Mouse (Mus musculus): ENCODE measurements around the gene Epb41l4b. TPM values are rescaled to one million over a fixed set of nuclear protein-coding genes. Genes with fewer than 3 reads are reported as not detected.

The Epb41l4b gene
- polyA plus RNA-seq, 1 experiment from 2014 or later: 1.0 TPM

GRCm38 (mm10) chr4:57034169-57034568 is 109.1 kb downstream of the Epb41l4b start:
- ATAC-seq (replicated peaks; ENCODE audit: extremely low read depth, insufficient read depth, low FRiP score): no peak
- WGBS: 72% methylated on average over 5 of the region's 5 CpGs
- no peak overlapping the region for H3K9ac ChIP-seq (ENCODE audit: low read length)
- H3K36me3 ChIP-seq (ENCODE audit: control insufficient read depth, insufficient read depth): no peaks in the 10 kb centered on the region
- no peak overlapping the region for H3K4me2 ChIP-seq (ENCODE audit: low read depth, low read length)
- no peaks in the 10 kb centered on the region for H3K9me3 ChIP-seq (replicated peaks; ENCODE audit: control insufficient read depth, low read length)
- H3K27ac ChIP-seq (ENCODE audit: low read length): no peak overlapping the region
- no peak overlapping the region for H3K4me3 ChIP-seq (ENCODE audit: low read length)
- H3K27me3 ChIP-seq (ENCODE audit: control insufficient read depth, insufficient read depth, low read length): 0 out of 2 replicates have a peak, but pooled peaks cover 2% of the 10 kb centered on the region
- no peaks in the 10 kb centered on the region for H3K4me1 ChIP-seq (ENCODE audit: control insufficient read depth, insufficient read depth, low read length)

- H3K4me2 ChIP-seq (ENCODE audit: low read depth, low read length): no peak overlapping the region
- H3K4me3 ChIP-seq (ENCODE audit: low read length): no peak overlapping the region
- ATAC-seq (replicated peaks; ENCODE audit: extremely low read depth, insufficient read depth, low FRiP score): no peak
- no peaks in the 10 kb centered on the region for H3K9me3 ChIP-seq (replicated peaks; ENCODE audit: control insufficient read depth, low read length)
- WGBS: 69% methylated on average over 4 of the region's 4 CpGs
- no peaks in the 10 kb centered on the region for H3K4me1 ChIP-seq (ENCODE audit: control insufficient read depth, insufficient read depth, low read length)
- no peak overlapping the region for H3K27ac ChIP-seq (ENCODE audit: low read length)
- H3K9ac ChIP-seq (ENCODE audit: low read length): no peak overlapping the region
- H3K36me3 ChIP-seq (ENCODE audit: control insufficient read depth, insufficient read depth): no peaks in the 10 kb centered on the region
- no peaks in the 10 kb centered on the region for H3K27me3 ChIP-seq (ENCODE audit: control insufficient read depth, insufficient read depth, low read length)
Measured at GRCm38 (mm10) chr4:57031440-57031839, 111.8 kb downstream of the Epb41l4b start.

GRCm38 (mm10) chr4:57027954-57028353 is 115.3 kb downstream of the Epb41l4b start:
- no peak overlapping the region for H3K4me3 ChIP-seq (ENCODE audit: low read length)
- 50% methylated on average over 10 of the region's 10 CpGs for WGBS
- H3K9ac ChIP-seq (ENCODE audit: low read length): no peak overlapping the region
- no peak overlapping the region for H3K27ac ChIP-seq (ENCODE audit: low read length)
- no peaks in the 10 kb centered on the region for H3K36me3 ChIP-seq (ENCODE audit: control insufficient read depth, insufficient read depth)
- ATAC-seq (replicated peaks; ENCODE audit: extremely low read depth, insufficient read depth, low FRiP score): peak; percentile 37; the same call in 1 of the 2 replicates
- no peaks in the 10 kb centered on the region for H3K4me1 ChIP-seq (ENCODE audit: control insufficient read depth, insufficient read depth, low read length)
- no peak overlapping the region for H3K4me2 ChIP-seq (ENCODE audit: low read depth, low read length)
- H3K27me3 ChIP-seq (ENCODE audit: control insufficient read depth, insufficient read depth, low read length): no peaks in the 10 kb centered on the region
- no peaks in the 10 kb centered on the region for H3K9me3 ChIP-seq (replicated peaks; ENCODE audit: control insufficient read depth, low read length)

- Histone ChIP-seq H3K36me3 (ENCODE audit: control insufficient read depth, insufficient read depth) (no peaks in the 10 kb centered on the region), H3K9ac (ENCODE audit: low read length) (no peak overlapping the region), H3K27ac (ENCODE audit: low read length) (no peak overlapping the region), H3K27me3 (ENCODE audit: control insufficient read depth, insufficient read depth, low read length) (no peaks in the 10 kb centered on the region), H3K4me3 (ENCODE audit: low read length) (no peak overlapping the region), H3K9me3 (replicated peaks; ENCODE audit: control insufficient read depth, low read length) (no peaks in the 10 kb centered on the region), H3K4me1 (ENCODE audit: control insufficient read depth, insufficient read depth, low read length) (no peaks in the 10 kb centered on the region), H3K4me2 (ENCODE audit: low read depth, low read length) (no peak overlapping the region)
- ATAC-seq (replicated peaks; ENCODE audit: extremely low read depth, insufficient read depth, low FRiP score): no peak
- 73% methylated on average over 3 of the region's 3 CpGs for WGBS
Measured at GRCm38 (mm10) chr4:57023527-57023926, 119.7 kb downstream of the Epb41l4b start.

DNA sequence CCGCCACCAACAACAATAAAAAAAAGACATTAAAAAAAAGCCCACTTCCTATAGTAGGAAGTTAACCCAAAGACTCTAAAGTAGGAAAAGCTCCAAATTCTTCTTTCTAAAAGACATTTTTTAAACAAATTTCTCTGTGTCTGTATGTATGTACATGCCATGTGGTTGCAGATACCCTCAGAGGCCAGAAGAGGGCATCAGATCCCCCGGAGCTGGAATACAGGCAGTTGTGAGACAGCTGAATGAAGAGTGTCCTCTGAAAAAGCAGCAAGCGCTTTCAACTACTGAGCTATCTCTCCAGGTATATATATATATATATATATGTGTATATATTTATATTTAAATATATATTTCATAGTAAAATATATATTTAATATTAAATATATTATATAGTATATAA is 121.9 kb downstream of the Epb41l4b start:
- H3K9ac ChIP-seq (ENCODE audit: low read length): no peak overlapping the region
- ATAC-seq (replicated peaks; ENCODE audit: extremely low read depth, insufficient read depth, low FRiP score): no peak
- H3K4me3 ChIP-seq (ENCODE audit: low read length): no peak overlapping the region
- no peaks in the 10 kb centered on the region for H3K36me3 ChIP-seq (ENCODE audit: control insufficient read depth, insufficient read depth)
- H3K4me2 ChIP-seq (ENCODE audit: low read depth, low read length): no peak overlapping the region
- H3K9me3 ChIP-seq (replicated peaks; ENCODE audit: control insufficient read depth, low read length): no peaks in the 10 kb centered on the region
- WGBS: 84% methylated on average over 3 of the region's 3 CpGs
- no peaks in the 10 kb centered on the region for H3K4me1 ChIP-seq (ENCODE audit: control insufficient read depth, insufficient read depth, low read length)
- no peak overlapping the region for H3K27ac ChIP-seq (ENCODE audit: low read length)
- H3K27me3 ChIP-seq (ENCODE audit: control insufficient read depth, insufficient read depth, low read length): no peaks in the 10 kb centered on the region; the same call in none of the 2 replicates

- H3K4me2 ChIP-seq (ENCODE audit: low read depth, low read length): no peak overlapping the region
- H3K27ac ChIP-seq (ENCODE audit: low read length): no peak overlapping the region
- H3K9ac ChIP-seq (ENCODE audit: low read length): no peak overlapping the region
- H3K9me3 ChIP-seq (replicated peaks; ENCODE audit: control insufficient read depth, low read length): no peaks in the 10 kb centered on the region
- no peaks in the 10 kb centered on the region for H3K36me3 ChIP-seq (ENCODE audit: control insufficient read depth, insufficient read depth)
- 27% methylated on average over 5 of the region's 5 CpGs for WGBS
- H3K4me1 ChIP-seq (ENCODE audit: control insufficient read depth, insufficient read depth, low read length): no peaks in the 10 kb centered on the region
- H3K27me3 ChIP-seq (ENCODE audit: control insufficient read depth, insufficient read depth, low read length): no peaks in the 10 kb centered on the region; the same call in none of the 2 replicates
- no peak for ATAC-seq (replicated peaks; ENCODE audit: extremely low read depth, insufficient read depth, low FRiP score)
- H3K4me3 ChIP-seq (ENCODE audit: low read length): no peak overlapping the region
Measured at GRCm38 (mm10) chr4:57017229-57017628, 126.0 kb downstream of the Epb41l4b start.

GRCm38 (mm10) chr4:57016366-57017171 is 126.7 kb downstream of the Epb41l4b start:
- ATAC-seq (replicated peaks; ENCODE audit: extremely low read depth, insufficient read depth, low FRiP score): no peak
- WGBS: 46% methylated on average over 18 of the region's 18 CpGs
- H3K9me3 ChIP-seq (replicated peaks; ENCODE audit: control insufficient read depth, low read length): no peaks in the 10 kb centered on the region

GRCm38 (mm10) chr4:57015032-57015431 is 128.2 kb downstream of the Epb41l4b start:
- no peak overlapping the region for H3K4me2 ChIP-seq (ENCODE audit: low read depth, low read length)
- no peak overlapping the region for H3K4me3 ChIP-seq (ENCODE audit: low read length)
- 88% methylated on average over 5 of the region's 5 CpGs for WGBS
- H3K27ac ChIP-seq (ENCODE audit: low read length): no peak overlapping the region
- no peaks in the 10 kb centered on the region for H3K36me3 ChIP-seq (ENCODE audit: control insufficient read depth, insufficient read depth)
- no peaks in the 10 kb centered on the region for H3K4me1 ChIP-seq (ENCODE audit: control insufficient read depth, insufficient read depth, low read length)
- no peak for ATAC-seq (replicated peaks; ENCODE audit: extremely low read depth, insufficient read depth, low FRiP score)
- peaks cover 2% of the 10 kb centered on the region for H3K27me3 ChIP-seq (ENCODE audit: control insufficient read depth, insufficient read depth, low read length)
- no peaks in the 10 kb centered on the region for H3K9me3 ChIP-seq (replicated peaks; ENCODE audit: control insufficient read depth, low read length)
- H3K9ac ChIP-seq (ENCODE audit: low read length): no peak overlapping the region

More at GRCm38 (mm10) chr4:57016366-57017171, 126.7 kb downstream of the Epb41l4b start:
- H3K9ac ChIP-seq (ENCODE audit: low read length): no peak overlapping the region
- H3K27me3 ChIP-seq (ENCODE audit: control insufficient read depth, insufficient read depth, low read length): no peaks in the 10 kb centered on the region; the same call in none of the 2 replicates
- H3K4me2 ChIP-seq (ENCODE audit: low read depth, low read length): no peak overlapping the region
- H3K27ac ChIP-seq (ENCODE audit: low read length): no peak overlapping the region
- H3K36me3 ChIP-seq (ENCODE audit: control insufficient read depth, insufficient read depth): no peaks in the 10 kb centered on the region
- H3K4me3 ChIP-seq (ENCODE audit: low read length): no peak overlapping the region
- no peaks in the 10 kb centered on the region for H3K4me1 ChIP-seq (ENCODE audit: control insufficient read depth, insufficient read depth, low read length)

GRCm38 (mm10) chr4:57011454-57012046 is 131.7 kb downstream of the Epb41l4b start:
- no peak for ATAC-seq (replicated peaks; ENCODE audit: extremely low read depth, insufficient read depth, low FRiP score)
- no peak overlapping the region for H3K4me2 ChIP-seq (ENCODE audit: low read depth, low read length)
- H3K9ac ChIP-seq (ENCODE audit: low read length): no peak overlapping the region
- WGBS: 54% methylated on average over 8 of the region's 8 CpGs
- no peaks in the 10 kb centered on the region for H3K4me1 ChIP-seq (ENCODE audit: control insufficient read depth, insufficient read depth, low read length)
- H3K9me3 ChIP-seq (replicated peaks; ENCODE audit: control insufficient read depth, low read length): no peaks in the 10 kb centered on the region
- H3K4me3 ChIP-seq (ENCODE audit: low read length): no peak overlapping the region
- H3K27me3 ChIP-seq (ENCODE audit: control insufficient read depth, insufficient read depth, low read length): peaks cover 6% of the 10 kb centered on the region
- no peaks in the 10 kb centered on the region for H3K36me3 ChIP-seq (ENCODE audit: control insufficient read depth, insufficient read depth)
- H3K27ac ChIP-seq (ENCODE audit: low read length): no peak overlapping the region

Measured in heart, embryonic 16.5 days (tissue).